Mouse (Mus musculus): ENCODE data around the gene Angel1. TPM values are rescaled to one million over a fixed set of nuclear protein-coding genes. Genes with fewer than 3 reads are reported as not detected.

Angel1 gene
- 10.7 and 11.5 TPM in 2 replicates for polyA plus RNA-seq (2015; fragmentation: Nextera tagmentation; extraction: Ambion mirVana)

DNA sequence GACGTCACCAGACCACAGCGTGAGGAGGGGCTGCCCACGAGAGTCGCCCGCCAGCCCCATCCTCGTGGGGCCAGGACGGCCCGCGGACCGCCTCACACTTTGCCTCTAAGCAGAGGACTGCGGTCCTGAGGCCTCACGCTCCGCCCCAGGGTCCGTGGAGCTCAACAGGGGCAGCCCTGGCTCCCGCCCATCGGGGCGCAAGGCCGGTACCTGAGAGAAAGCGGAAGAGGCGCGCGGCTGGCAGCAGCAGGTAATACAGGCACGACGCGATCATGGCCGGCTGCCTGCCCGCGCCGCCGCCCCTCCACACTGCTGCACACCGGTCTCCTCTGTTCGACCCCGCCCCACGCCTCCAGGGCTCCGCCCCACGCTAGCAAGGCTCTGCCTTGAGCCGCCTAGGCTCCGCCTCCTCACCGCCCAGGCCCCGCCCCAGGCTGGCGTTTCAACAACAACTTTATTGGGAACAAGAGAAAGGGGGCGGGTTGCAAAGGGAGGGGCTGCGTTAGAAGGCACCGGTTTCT is at the start of gene Angel1:
Angel1 (minus strand) TSS at position 341 of the 521 bp plus-strand sequence.

DNA sequence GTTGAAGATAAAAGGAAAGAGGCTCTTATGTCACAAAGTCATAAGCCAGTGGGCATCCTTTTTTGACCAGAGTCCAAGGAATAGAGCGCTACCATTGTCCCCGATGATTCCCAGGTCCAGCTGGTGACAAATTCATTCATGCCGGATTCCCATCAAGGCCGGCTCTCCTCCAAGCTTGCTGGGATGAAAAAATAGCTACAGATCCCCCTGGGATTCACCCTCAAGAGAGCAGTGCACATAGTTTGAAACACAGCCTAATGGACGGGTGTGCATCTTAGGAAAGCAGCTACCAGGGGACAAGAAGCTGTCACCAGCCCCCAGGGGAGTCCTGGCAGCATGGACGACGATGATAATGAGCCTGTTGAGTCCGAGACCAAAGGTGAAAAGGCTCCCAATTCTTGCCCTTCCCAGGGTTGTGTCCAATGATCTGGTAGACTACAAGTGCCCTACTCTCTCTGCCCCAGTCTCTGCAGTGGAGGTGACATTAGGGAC is 8.1 kb upstream of the Angel1 start, which contains the start of gene Lrrc74a:
Lrrc74a (plus strand) TSS at position 51 of the 492 bp plus-strand sequence.

DNA sequence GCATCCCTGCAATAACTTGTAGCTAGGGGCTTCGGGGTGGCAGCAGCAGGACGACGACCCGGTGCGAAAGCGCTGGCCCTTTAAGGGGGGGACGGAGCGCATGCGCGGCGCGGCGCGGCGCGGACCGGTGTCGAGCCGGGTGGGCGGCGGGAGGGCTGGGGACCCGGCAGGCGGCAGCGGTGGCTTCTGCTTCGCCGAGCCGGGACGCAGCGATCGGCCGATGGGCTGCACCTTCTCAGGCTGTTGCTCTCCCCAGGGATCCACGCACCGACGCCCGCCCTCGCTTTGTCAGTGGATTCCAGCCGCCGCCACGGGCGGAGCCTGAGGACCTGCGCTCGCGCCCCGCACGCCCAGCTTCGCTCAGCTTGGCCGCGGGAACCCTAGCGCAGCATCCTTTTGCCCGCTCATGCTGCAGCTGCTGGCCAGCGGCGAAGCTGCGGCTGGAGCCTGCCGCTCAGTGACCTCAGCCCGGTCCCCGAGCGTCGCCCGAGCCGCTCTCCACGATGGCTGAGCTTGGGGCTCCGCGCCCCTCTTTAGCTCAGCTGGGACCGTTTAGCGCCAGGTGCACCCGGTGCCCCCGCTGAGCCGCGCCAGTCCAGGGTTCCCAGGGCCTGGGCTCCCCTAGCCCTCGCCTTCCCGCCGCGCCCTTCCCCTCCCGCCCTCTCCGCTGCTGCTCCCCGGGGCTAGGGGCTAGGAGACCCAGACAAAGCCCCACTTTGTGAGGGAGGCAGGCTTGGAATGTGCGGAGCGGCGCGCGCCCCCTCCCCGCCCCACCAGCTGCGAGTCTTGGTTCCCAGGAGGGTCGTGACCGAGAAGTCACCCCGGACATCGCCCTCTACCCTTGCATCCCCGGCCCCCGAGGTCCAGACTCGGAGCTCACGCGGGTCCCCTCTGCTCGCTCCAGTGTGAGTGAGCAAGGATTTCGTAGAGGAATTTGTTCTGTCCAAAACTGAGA is 47.4 kb downstream of the Angel1 start, which contains the start of gene Vash1:
Vash1 (plus strand) TSS at position 110 of the 955 bp plus-strand sequence.

Other genes with a start within 250 kb of the Angel1 start
- gene Vash1, start 47.8 kb downstream of the Angel1 start, polyA plus RNA-seq (2015; fragmentation: Nextera tagmentation; extraction: Ambion mirVana): 12.8 and 15.3 TPM in 2 replicates
- not detected in 2 replicates for gene Lrrc74a, start 7.9 kb upstream of the Angel1 start, polyA plus RNA-seq (2015; fragmentation: Nextera tagmentation; extraction: Ambion mirVana)
- 22.2 and 25.9 TPM in 2 replicates for gene Irf2bpl, start 158.3 kb upstream of the Angel1 start, polyA plus RNA-seq (2015; fragmentation: Nextera tagmentation; extraction: Ambion mirVana)
- 13.4 and 14.8 TPM in 2 replicates for gene Cipc, start 220.6 kb upstream of the Angel1 start, polyA plus RNA-seq (2015; fragmentation: Nextera tagmentation; extraction: Ambion mirVana)

Measured in skeletal muscle tissue, postnatal 0 days (tissue).